ENCODE assay signal across 8 mouse cellular contexts in genomic region chrX:152368054-152368396, GRCm38 (mm10). TPM values are rescaled to one million over a fixed set of nuclear protein-coding genes. Genes with fewer than 3 reads are reported as not detected.
DNase-seq lines count a peak whose midpoint lies in the region; ATAC-seq lines count a peak whose summit lies in the region.

No protein-coding gene starts in this region.

- H3K4me1 ChIP-seq in heart, embryonic 14.5 days (ENCODE audit: control insufficient read depth in 2 of 2, insufficient read depth in 2 of 2, low read length in 2 of 2) = no peaks in the 10 kb centered on the region; a peak in 1 of 4 replicates
- peaks cover 15% of the 10 kb centered on the region for H3K4me1 ChIP-seq in forebrain, embryonic 16.5 days (replicated peaks; ENCODE audit: control insufficient read depth, insufficient read depth, low read length)
- H3K4me1 ChIP-seq in midbrain, embryonic 11.5 days (ENCODE audit: control insufficient read depth, insufficient read depth, low read length) = peaks cover 2% of the 10 kb centered on the region; the same call in 1 of the 2 replicates

- H3K9me3 ChIP-seq in heart, embryonic 14.5 days (ENCODE audit: control insufficient read depth, low read length) = no peaks in the 10 kb centered on the region
- no peaks in the 10 kb centered on the region for H3K9me3 ChIP-seq in forebrain, embryonic 16.5 days (ENCODE audit: control insufficient read depth, low read length)
- no peaks in the 10 kb centered on the region for H3K9me3 ChIP-seq in midbrain, embryonic 11.5 days (ENCODE audit: control insufficient read depth, low read length)

- H3K4me2 ChIP-seq in heart, embryonic 14.5 days (ENCODE audit: low read length) = peak overlapping the region; percentile 62
- peak overlapping the region; percentile 44 for H3K4me2 ChIP-seq in forebrain, embryonic 16.5 days (ENCODE audit: low read length)
- H3K4me2 ChIP-seq in midbrain, embryonic 11.5 days = peak overlapping the region; percentile 53

- peak overlapping the region; percentile 60 for H3K9ac ChIP-seq in heart, embryonic 14.5 days (ENCODE audit: low read length)
- H3K9ac ChIP-seq in forebrain, embryonic 16.5 days (replicated peaks; ENCODE audit: low read depth, low read length) = peak overlapping the region; percentile 79
- H3K9ac ChIP-seq in midbrain, embryonic 11.5 days (ENCODE audit: low read length) = peak overlapping the region; percentile 74

- H3K27me3 ChIP-seq in heart, embryonic 14.5 days (ENCODE audit: control insufficient read depth, insufficient read depth, low read length) = peaks cover 14% of the 10 kb centered on the region
- peaks cover 4% of the 10 kb centered on the region; the same call in 1 of the 2 replicates for H3K27me3 ChIP-seq in forebrain, embryonic 16.5 days (replicated peaks; ENCODE audit: control insufficient read depth, insufficient read depth, low read length)
- H3K27me3 ChIP-seq in midbrain, embryonic 11.5 days (ENCODE audit: control insufficient read depth, insufficient read depth, low read length) = peaks cover 49% of the 10 kb centered on the region

- H3K27ac ChIP-seq in heart, embryonic 14.5 days (replicated peaks in 1 of 2; ENCODE audit: control insufficient read depth in 1 of 2, insufficient read depth in 1 of 2, low read depth in 2 of 2, low read length in 2 of 2) = no peak overlapping the region
- H3K27ac ChIP-seq in forebrain, embryonic 16.5 days (ENCODE audit: low read length) = peak overlapping the region; percentile 78
- peak overlapping the region; percentile 28; the same call in 1 of the 2 replicates for H3K27ac ChIP-seq in midbrain, embryonic 11.5 days (ENCODE audit: low read depth, low read length)

- no peaks in the 10 kb centered on the region for H3K36me3 ChIP-seq in heart, embryonic 14.5 days (ENCODE audit: control insufficient read depth, insufficient read depth, low read length)
- H3K36me3 ChIP-seq in forebrain, embryonic 16.5 days (ENCODE audit: control insufficient read depth, insufficient read depth) = no peaks in the 10 kb centered on the region
- H3K36me3 ChIP-seq in midbrain, embryonic 11.5 days (ENCODE audit: control insufficient read depth, insufficient read depth, low read length) = no peaks in the 10 kb centered on the region

- no peak for DNase-seq in heart, adult 11 months
- peak; percentile 7 for DNase-seq in R1 (ENCODE audit: low read depth, low spot score)
- no peak for DNase-seq in midbrain, embryonic 11.5 days (ENCODE audit: low spot score, missing footprints)
- no peak for DNase-seq in urinary bladder, postnatal 10 days (ENCODE audit: low spot score)
- no peak for DNase-seq in B cell, adult 2 months
- no peak for DNase-seq in spleen, adult 18-20 months

- ATAC-seq in heart, embryonic 14.5 days (ENCODE audit: insufficient number of reproducible peaks, insufficient read depth, low FRiP score, low read depth) = no peak
- peak; percentile 34 for ATAC-seq in forebrain, embryonic 16.5 days
- ATAC-seq in midbrain, embryonic 11.5 days (ENCODE audit: low FRiP score) = peak; percentile 57

- 23% methylated on average over 3 of the region's 4 CpGs for WGBS in heart, embryonic 14.5 days
- WGBS in forebrain, embryonic 16.5 days = 14% methylated on average over 4 of the region's 4 CpGs
- 26% methylated on average over 3 of the region's 4 CpGs for WGBS in midbrain, embryonic 11.5 days

- peak overlapping the region; percentile 45 to 79 for H3K4me3 ChIP-seq in heart, embryonic 14.5 days (ENCODE audit: control insufficient read depth in 1 of 2, insufficient read depth in 1 of 2, low read depth in 1 of 2, low read length in 2 of 2)
- peak overlapping the region; percentile 65 for H3K4me3 ChIP-seq in forebrain, embryonic 16.5 days (replicated peaks; ENCODE audit: low read length)
- peak overlapping the region; percentile 58 for H3K4me3 ChIP-seq in midbrain, embryonic 11.5 days (ENCODE audit: low read depth, low read length)

RNA-seq across cellular contexts. Expression of gene Gpr173, which starts 0.5 kb away (rescaled TPM):
- polyA plus RNA-seq in heart, embryonic 14.5 days (2014; fragmentation: Nextera tagmentation; extraction: Ambion mirVana) = 2.0 and 2.7 TPM in 2 replicates
- 10.1 and 11.1 TPM in 2 replicates for polyA plus RNA-seq in forebrain, embryonic 16.5 days (2015; fragmentation: Nextera tagmentation; extraction: Ambion mirVana)
- polyA plus RNA-seq in midbrain, embryonic 11.5 days (2014; fragmentation: Nextera tagmentation; extraction: Ambion mirVana) = 5.6 and 6.2 TPM in 2 replicates

RNA-seq across cellular contexts. Expression of gene Tspyl2, which starts 25.8 kb away (rescaled TPM):
- 11.5 and 13.6 TPM in 2 replicates for polyA plus RNA-seq in heart, embryonic 14.5 days (2014; fragmentation: Nextera tagmentation; extraction: Ambion mirVana)
- 49.2 and 60.6 TPM in 2 replicates for polyA plus RNA-seq in forebrain, embryonic 16.5 days (2015; fragmentation: Nextera tagmentation; extraction: Ambion mirVana)
- polyA plus RNA-seq in midbrain, embryonic 11.5 days (2014; fragmentation: Nextera tagmentation; extraction: Ambion mirVana) = 29.6 and 30.1 TPM in 2 replicates

RNA-seq across cellular contexts. Expression of gene Kantr, which starts 40.7 kb away (rescaled TPM):
- polyA plus RNA-seq in heart, embryonic 14.5 days (2014; fragmentation: Nextera tagmentation; extraction: Ambion mirVana) = 10.5 and 10.6 TPM in 2 replicates
- 27.3 and 35.1 TPM in 2 replicates for polyA plus RNA-seq in forebrain, embryonic 16.5 days (2015; fragmentation: Nextera tagmentation; extraction: Ambion mirVana)
- polyA plus RNA-seq in midbrain, embryonic 11.5 days (2014; fragmentation: Nextera tagmentation; extraction: Ambion mirVana) = 16.3 and 16.6 TPM in 2 replicates

Comparison
In these comparisons a context has a peak if more than half of its experiments do, and no peak if none do; other contexts are left out.
1. H3K27ac ChIP-seq: peak in forebrain, embryonic 16.5 days (single experiment) and midbrain, embryonic 11.5 days (single experiment); none in heart, embryonic 14.5 days (0 of 2).
2. Peak in every context shown above with its lines, with median percentiles within 50 percentile points of each other: H3K4me2 ChIP-seq, H3K4me3 ChIP-seq and H3K9ac ChIP-seq.